Mouse (Mus musculus) embryonic fibroblast, embryonic 13.5 days (primary cell): Measurements from ENCODE around the gene Dlg2. TPM values are rescaled to one million over a fixed set of nuclear protein-coding genes. Genes with fewer than 3 reads are reported as not detected.

Experiments used
- H3K27ac ChIP-seq: 2 replicates; pipeline ENCODE4 v1.5.1; 2012; ENCODE audit warnings: low read length, control low read depth, inconsistent platforms; ENCODE audit not compliant: insufficient read depth
- H3K4me1 ChIP-seq: 2 replicates; pipeline ENCODE4 v1.6.1; 2011; ENCODE audit warnings: low read length; ENCODE audit not compliant: control insufficient read depth, insufficient read depth
- H3K4me3 ChIP-seq: 2 replicates; pipeline ENCODE4 v1.5.1; 2011; ENCODE audit warnings: mild to moderate bottlenecking, control low read depth, low read length; ENCODE audit not compliant: insufficient read depth
- CTCF ChIP-seq: IDR thresholded peaks from 2 replicates; pipeline ENCODE4 v1.5.1; 2011; ENCODE audit warnings: mild to moderate bottlenecking, control low read depth, low read length, moderate library complexity, borderline replicate concordance; ENCODE audit not compliant: insufficient read depth
- POLR2A ChIP-seq: IDR thresholded peaks from 2 replicates; pipeline ENCODE4 v1.6.1; 2011; ENCODE audit warnings: low read depth, mild to moderate bottlenecking, control low read depth, low read length, moderate library complexity
- polyA plus RNA-seq: library from polyadenylated mRNA; stranded (reverse); fragments of >200 nt; gene quantifications from 2 replicates; pipeline ENCODE4 v1.2.4, GENCODE M21; 2011; ENCODE audit warnings: low read depth; ENCODE audit not compliant: missing spikeins, insufficient read length

Dlg2 gene
- polyA plus RNA-seq, 1 experiment = 5.2 TPM

DNA sequence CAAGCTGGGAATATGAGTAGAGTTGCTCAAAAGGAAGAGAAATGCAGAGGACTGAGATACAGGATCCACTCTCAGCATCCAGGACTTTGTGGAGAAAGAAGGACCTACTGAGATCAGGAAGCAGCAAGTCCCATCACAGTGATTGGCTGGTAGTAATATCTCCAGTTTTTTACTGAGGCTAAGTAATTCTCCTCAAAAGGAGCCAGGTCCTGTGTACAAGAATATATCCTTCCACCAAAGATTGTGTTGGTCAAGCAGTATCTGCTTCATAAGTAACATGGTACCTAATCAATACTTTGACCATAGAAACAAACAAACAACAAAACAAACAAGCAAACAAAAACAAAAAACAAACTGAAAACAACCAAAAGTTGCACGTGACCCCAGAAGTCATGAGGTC lies 980.3 kb downstream of the Dlg2 start:
- no peak overlapping the region for H3K4me3 ChIP-seq
- TF ChIP-seq CTCF (no peak), POLR2A (no peak)

DNA sequence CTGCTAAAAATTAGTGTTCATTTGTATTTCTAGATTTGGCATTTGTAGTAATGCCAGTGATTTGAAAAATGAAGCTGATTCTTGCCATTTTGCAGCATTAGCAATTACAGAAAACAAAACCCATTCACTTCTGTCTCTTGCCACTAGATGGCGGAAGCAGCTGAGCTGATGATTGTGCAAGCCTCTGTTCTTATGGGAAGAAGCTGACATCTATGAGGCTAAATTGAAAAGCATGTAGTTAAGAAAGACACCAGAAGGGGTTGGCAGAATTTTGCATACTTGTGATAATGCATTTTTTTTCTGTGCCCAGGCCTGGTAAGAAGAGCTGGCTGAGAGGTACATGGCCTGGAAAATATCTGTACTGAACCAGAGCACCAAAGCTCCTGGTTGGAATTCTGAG lies 980.7 kb downstream of the Dlg2 start:
- no peaks in the 10 kb centered on the region for H3K4me1 ChIP-seq
- TF ChIP-seq CTCF = peak; percentile 38; the same call in 1 of the 2 replicates
- TF ChIP-seq POLR2A = no peak
- no peak overlapping the region for H3K4me3 ChIP-seq
- no peak overlapping the region for H3K27ac ChIP-seq

More for the DNA sequence above, 980.3 kb downstream of the Dlg2 start:
- H3K4me1 ChIP-seq = no peaks in the 10 kb centered on the region
- H3K27ac ChIP-seq = no peak overlapping the region

GRCm38 (mm10) chr7:91461352-91461751 lies 984.9 kb downstream of the Dlg2 start:
- Histone ChIP-seq H3K4me1 (no peaks in the 10 kb centered on the region), H3K4me3 (no peak overlapping the region), H3K27ac (no peak overlapping the region)
- TF ChIP-seq POLR2A (no peak), CTCF (no peak)

- no peak for TF ChIP-seq CTCF
- Histone ChIP-seq H3K4me3 (no peak overlapping the region), H3K4me1 (no peaks in the 10 kb centered on the region), H3K27ac (no peak overlapping the region)
Measured at GRCm38 (mm10) chr7:91463256-91463655, 986.8 kb downstream of the Dlg2 start.

GRCm38 (mm10) chr7:91467061-91467460 lies 990.6 kb downstream of the Dlg2 start:
- Histone ChIP-seq H3K27ac (no peak overlapping the region), H3K4me3 (no peak overlapping the region), H3K4me1 (no peaks in the 10 kb centered on the region)
- TF ChIP-seq POLR2A (no peak), CTCF (no peak)

DNA sequence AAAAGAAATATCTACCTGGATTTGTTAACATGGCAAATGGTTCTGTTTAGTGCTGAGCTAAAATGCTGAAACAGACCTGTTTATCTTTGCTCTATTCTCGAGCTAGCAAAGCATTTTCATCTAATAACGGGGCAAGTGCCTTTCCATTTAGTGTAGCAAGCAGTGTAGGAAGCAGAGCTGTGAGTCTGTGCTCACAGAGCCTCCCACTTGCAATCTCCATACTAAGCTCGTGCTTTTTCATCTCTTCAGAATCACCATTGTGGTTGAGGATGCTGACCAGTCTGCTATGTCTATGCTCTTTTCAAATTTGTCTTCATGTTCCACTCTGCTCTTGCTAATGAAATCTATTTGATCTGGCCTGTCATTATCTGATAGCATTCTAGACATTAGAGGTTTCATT lies 1002.7 kb downstream of the Dlg2 start:
- TF ChIP-seq CTCF = no peak
- no peak for TF ChIP-seq POLR2A
- no peak overlapping the region for H3K27ac ChIP-seq

DNA sequence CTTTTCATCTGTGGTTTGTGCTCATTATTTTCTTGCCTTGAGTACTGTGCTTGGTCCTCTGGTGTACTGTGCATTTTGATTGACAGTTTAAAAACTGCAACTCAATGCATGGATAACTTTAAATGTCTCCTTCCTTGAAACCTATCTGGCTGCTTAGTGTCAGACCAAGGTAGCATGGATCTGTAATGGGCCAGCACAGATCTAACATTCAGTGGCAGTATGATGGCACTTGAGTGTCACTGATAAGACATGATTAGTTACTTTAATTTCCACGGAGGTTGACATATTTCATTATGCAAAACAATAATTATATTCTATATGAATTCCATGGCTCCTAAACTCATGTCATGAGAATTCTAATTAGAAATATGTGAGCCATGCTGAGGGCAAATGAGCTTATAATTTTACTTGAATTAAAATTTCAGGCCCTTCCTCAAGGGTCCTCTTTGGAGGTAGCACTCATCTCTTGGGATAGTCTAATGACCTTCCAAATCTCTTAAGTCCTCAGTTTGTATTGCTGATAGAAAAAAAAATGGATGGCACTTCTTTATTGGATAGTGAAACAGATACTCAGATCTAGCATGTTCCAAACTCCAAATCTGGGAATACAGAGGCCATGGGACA lies 1005.2 kb downstream of the Dlg2 start:
- no peak overlapping the region for H3K27ac ChIP-seq
- no peaks in the 10 kb centered on the region for H3K4me1 ChIP-seq
- no peak overlapping the region for H3K4me3 ChIP-seq
- TF ChIP-seq POLR2A (no peak), CTCF (no peak)

More for the DNA sequence above, 1002.7 kb downstream of the Dlg2 start:
- no peaks in the 10 kb centered on the region for H3K4me1 ChIP-seq
- no peak overlapping the region for H3K4me3 ChIP-seq

- H3K4me3 ChIP-seq = no peak overlapping the region
- H3K4me1 ChIP-seq = no peaks in the 10 kb centered on the region
- H3K27ac ChIP-seq = no peak overlapping the region
- TF ChIP-seq CTCF = no peak
- TF ChIP-seq POLR2A = no peak
Measured at GRCm38 (mm10) chr7:91493234-91493633, 1016.8 kb downstream of the Dlg2 start.

GRCm38 (mm10) chr7:91495526-91495925 lies 1019.1 kb downstream of the Dlg2 start:
- no peak for TF ChIP-seq POLR2A
- TF ChIP-seq CTCF = no peak

DNA sequence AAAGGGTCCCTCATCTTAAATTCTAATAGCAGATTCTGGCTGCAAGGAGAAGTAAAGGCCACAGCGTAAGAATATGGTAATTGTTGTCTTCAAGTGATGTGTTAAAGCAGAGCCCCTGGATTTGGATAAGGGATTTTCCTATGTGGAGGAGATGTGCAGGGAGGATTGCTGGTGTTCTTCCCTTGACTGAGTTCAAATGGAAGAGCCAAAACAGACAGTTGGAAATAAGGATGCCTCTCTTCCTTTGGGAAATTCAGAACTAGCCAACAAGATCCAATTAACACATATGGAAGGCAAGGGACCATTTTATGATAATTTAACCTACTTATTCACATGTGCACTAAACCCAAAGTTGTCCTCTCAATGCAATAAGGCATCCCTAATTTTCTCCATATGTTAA lies 1034.6 kb downstream of the Dlg2 start:
- no peak for TF ChIP-seq POLR2A
- Histone ChIP-seq H3K4me3 (no peak overlapping the region), H3K27ac (no peak overlapping the region), H3K4me1 (no peaks in the 10 kb centered on the region)

More at GRCm38 (mm10) chr7:91495526-91495925, 1019.1 kb downstream of the Dlg2 start:
- no peak overlapping the region for H3K27ac ChIP-seq
- H3K4me1 ChIP-seq = no peaks in the 10 kb centered on the region
- no peak overlapping the region for H3K4me3 ChIP-seq

- TF ChIP-seq CTCF (no peak), POLR2A (no peak)
- Histone ChIP-seq H3K27ac (no peak overlapping the region), H3K4me1 (no peaks in the 10 kb centered on the region), H3K4me3 (no peak overlapping the region)
Measured at GRCm38 (mm10) chr7:91514445-91514844, 1038.0 kb downstream of the Dlg2 start.
